Mouse (Mus musculus) lung, embryonic 14.5 days (tissue): ENCODE data around the gene Myrfl. TPM values are rescaled to one million over a fixed set of nuclear protein-coding genes. Genes with fewer than 3 reads are reported as not detected.

Experiments used
- ATAC-seq: fragments of 200-750 bp; cut with Nextera tagmentation; 2 replicates; pipeline ENCODE4 v1.8.0; 2017; ENCODE audit warnings: mild to moderate bottlenecking, moderate TSS enrichment, moderate library complexity; ENCODE audit not compliant: insufficient read depth
- DNase-seq: peaks from one replicate; pipeline ENCODE4 v3.0.0-alpha.2; 2015
- H3K27ac ChIP-seq: fragments of 300-500 bp; sonication (generic); 2 replicates; pipeline ENCODE4 v1.5.1; 2014; ENCODE audit warnings: low read depth, mild to moderate bottlenecking, moderate library complexity
- H3K27me3 ChIP-seq: fragments of 300-500 bp; sonication (generic); 2 replicates; pipeline ENCODE4 v1.6.1; 2014; ENCODE audit warnings: low read length, control low read depth; ENCODE audit not compliant: insufficient read depth
- H3K36me3 ChIP-seq: fragments of 300-500 bp; sonication (generic); 2 replicates; pipeline ENCODE4 v1.6.1; 2014; ENCODE audit warnings: control low read depth; ENCODE audit not compliant: insufficient read depth
- H3K4me1 ChIP-seq: fragments of 300-500 bp; sonication (generic); 2 replicates; pipeline ENCODE4 v1.6.1; 2014; ENCODE audit warnings: antibody characterized with exemption, control low read depth; ENCODE audit not compliant: insufficient read depth
- H3K4me2 ChIP-seq: fragments of 300-500 bp; sonication (generic); 2 replicates; pipeline ENCODE4 v1.6.1; 2014; ENCODE audit warnings: mild to moderate bottlenecking
- H3K4me3 ChIP-seq: fragments of 300-500 bp; sonication (generic); 2 replicates; pipeline ENCODE4 v1.5.1; 2014; ENCODE audit warnings: low read depth, low read length
- H3K9ac ChIP-seq: fragments of 300-500 bp; sonication (generic); 2 replicates; pipeline ENCODE4 v1.6.1; 2014
- H3K9me3 ChIP-seq: fragments of 300-500 bp; sonication (generic); 2 replicates; pipeline ENCODE4 v1.6.1; 2016; ENCODE audit warnings: low read depth, low read length, control low read depth
- CTCF ChIP-seq: IDR thresholded peaks from 2 replicates; pipeline ENCODE4 v1.5.1; 2016; ENCODE audit warnings: antibody characterized with exemption, low read depth
- WGBS: fragments of 180-500 bp; shearing (Covaris S2); extraction: QIAGEN DNeasy Blood & Tissue Kit; methylation state at CpG from one replicate; pipeline ENCODE4 v1.1.7; 2014; 5-methylcytosine and 5-hydroxymethylcytosine counted together
- polyA plus RNA-seq: library from polyadenylated mRNA; unstranded; fragments of >200 nt; fragmentation: Nextera tagmentation; extraction: Ambion mirVana; gene quantifications from 2 replicates; pipeline ENCODE4 v1.2.1, GENCODE M21; 2014

Gene Myrfl
- polyA plus RNA-seq, 1 experiment from 2014 or later = not detected

DNA sequence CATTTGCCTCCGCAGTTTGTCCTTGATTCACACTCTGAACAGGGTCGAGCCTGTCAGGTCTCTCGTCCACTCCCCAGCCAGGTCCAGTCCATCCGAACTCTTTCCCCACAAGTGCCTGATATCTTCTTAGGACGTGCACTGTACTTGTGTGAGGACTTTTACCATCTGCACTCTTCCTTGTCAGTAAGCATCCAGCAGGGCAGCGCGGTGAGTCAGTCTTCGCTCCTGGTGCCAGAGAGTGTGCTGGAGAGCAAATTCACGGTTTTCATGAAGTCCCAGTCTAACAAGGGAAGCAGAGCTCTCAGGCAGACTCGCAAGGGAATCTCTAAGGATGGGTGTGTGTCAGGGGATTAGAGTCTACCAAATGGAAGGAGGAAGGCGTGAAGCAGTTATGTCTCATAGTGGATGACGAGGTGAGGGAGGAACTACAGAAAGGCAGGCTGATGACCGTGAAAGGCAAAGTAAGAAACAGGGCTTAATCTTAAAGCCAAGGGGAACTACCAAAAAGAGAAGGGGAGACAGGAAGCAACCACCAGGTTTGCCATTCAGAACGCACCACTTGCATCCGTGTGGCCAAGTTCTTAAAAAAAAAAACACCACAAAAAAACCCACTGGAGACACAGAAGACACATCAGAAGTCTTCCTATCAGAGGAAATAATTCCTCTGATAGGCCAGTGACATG lies 34.9 kb upstream of the Myrfl start:
- H3K9ac ChIP-seq = no peak overlapping the region
- no peaks in the 10 kb centered on the region for H3K4me1 ChIP-seq
- no peak for ATAC-seq
- no peak for TF ChIP-seq CTCF
- H3K36me3 ChIP-seq = peaks cover 41% of the 10 kb centered on the region
- no peaks in the 10 kb centered on the region for H3K27me3 ChIP-seq
- no peak for DNase-seq
- no peak overlapping the region for H3K4me2 ChIP-seq
- H3K9me3 ChIP-seq = no peaks in the 10 kb centered on the region
- 79% methylated on average over 15 of the region's 15 CpGs for WGBS
- H3K27ac ChIP-seq = no peak overlapping the region
- no peak overlapping the region for H3K4me3 ChIP-seq

DNA sequence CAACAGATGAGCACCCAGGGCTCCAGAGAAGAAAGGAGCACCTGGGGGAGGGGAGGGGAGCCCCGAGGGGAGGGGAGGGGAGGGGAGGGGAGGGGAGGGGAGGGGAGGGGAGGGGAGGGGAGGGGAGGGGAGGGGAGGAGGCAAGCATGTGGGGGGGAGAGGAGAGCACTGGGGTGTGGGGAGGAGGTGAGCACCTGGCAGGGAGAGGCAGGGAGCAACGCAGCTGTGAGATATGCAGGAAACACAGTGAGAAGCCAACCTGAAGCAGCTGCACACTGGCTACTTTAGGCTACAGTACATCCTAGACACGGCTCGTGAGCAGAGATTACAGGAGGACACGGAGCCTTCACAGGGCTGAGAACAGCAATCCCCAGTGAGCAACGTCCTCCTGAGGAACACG lies 34.2 kb upstream of the Myrfl start:
- no peak for DNase-seq
- WGBS = 66% methylated on average over 6 of the region's 7 CpGs
- no peak for ATAC-seq

DNA sequence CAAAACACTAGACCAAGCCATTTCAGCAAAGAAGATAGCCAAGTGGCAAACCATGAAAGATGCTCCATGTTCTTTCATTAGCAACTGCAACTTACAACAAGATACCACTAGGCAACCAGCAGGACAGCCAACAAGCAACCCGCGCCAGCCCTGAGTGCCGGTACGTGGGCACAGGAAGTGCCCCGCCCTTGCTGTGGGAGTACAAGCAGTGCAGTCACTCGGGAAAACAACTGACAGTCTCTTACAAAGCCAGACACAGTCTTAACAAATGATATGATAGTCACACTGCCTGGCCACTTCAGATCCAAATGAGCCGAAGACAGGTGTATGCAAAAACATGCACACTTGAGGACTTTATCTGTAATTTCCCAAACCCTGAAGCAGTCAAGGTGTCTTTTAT lies 33.8 kb upstream of the Myrfl start:
- H3K4me1 ChIP-seq = no peaks in the 10 kb centered on the region
- no peak for TF ChIP-seq CTCF

More for the DNA sequence above, 34.2 kb upstream of the Myrfl start:
- no peak overlapping the region for H3K9ac ChIP-seq
- H3K27me3 ChIP-seq = no peaks in the 10 kb centered on the region
- H3K4me1 ChIP-seq = no peaks in the 10 kb centered on the region
- no peak for TF ChIP-seq CTCF
- no peak overlapping the region for H3K27ac ChIP-seq
- H3K4me3 ChIP-seq = no peak overlapping the region
- no peak overlapping the region for H3K4me2 ChIP-seq
- H3K36me3 ChIP-seq = peaks cover 40% of the 10 kb centered on the region
- no peaks in the 10 kb centered on the region for H3K9me3 ChIP-seq

DNA sequence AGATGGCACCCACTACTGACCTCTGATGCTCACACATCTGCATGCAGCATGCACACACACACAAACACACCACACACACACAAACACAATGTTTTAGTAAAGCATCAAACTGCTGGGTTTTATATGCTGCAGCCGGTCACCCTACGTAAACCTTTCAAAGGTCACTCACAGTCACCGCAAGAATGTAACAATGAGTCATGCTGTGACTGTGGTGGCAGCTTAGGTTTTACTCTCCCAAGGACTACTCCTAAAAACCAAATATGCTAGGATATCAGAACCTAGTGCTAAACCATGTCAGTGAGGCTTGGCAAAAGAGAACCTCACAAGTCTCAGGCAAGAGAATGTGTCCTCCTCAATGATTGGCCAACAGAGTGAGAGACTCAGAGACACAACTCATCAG lies 32.1 kb upstream of the Myrfl start:
- 88% methylated on average over 3 of the region's 3 CpGs for WGBS
- ATAC-seq = no peak
- no peak for DNase-seq
- TF ChIP-seq CTCF = no peak
- H3K9me3 ChIP-seq = no peaks in the 10 kb centered on the region
- H3K4me1 ChIP-seq = no peaks in the 10 kb centered on the region
- H3K9ac ChIP-seq = no peak overlapping the region
- no peak overlapping the region for H3K4me3 ChIP-seq
- H3K4me2 ChIP-seq = no peak overlapping the region
- H3K27me3 ChIP-seq = no peaks in the 10 kb centered on the region
- peaks cover 49% of the 10 kb centered on the region for H3K36me3 ChIP-seq
- H3K27ac ChIP-seq = no peak overlapping the region

More for the DNA sequence above, 33.8 kb upstream of the Myrfl start:
- Histone ChIP-seq H3K27me3 (no peaks in the 10 kb centered on the region), H3K9me3 (no peaks in the 10 kb centered on the region), H3K36me3 (peaks cover 41% of the 10 kb centered on the region), H3K4me3 (no peak overlapping the region), H3K4me2 (no peak overlapping the region), H3K9ac (no peak overlapping the region), H3K27ac (no peak overlapping the region)
- DNase-seq = no peak
- WGBS = 70% methylated on average over 7 of the region's 7 CpGs
- no peak for ATAC-seq

DNA sequence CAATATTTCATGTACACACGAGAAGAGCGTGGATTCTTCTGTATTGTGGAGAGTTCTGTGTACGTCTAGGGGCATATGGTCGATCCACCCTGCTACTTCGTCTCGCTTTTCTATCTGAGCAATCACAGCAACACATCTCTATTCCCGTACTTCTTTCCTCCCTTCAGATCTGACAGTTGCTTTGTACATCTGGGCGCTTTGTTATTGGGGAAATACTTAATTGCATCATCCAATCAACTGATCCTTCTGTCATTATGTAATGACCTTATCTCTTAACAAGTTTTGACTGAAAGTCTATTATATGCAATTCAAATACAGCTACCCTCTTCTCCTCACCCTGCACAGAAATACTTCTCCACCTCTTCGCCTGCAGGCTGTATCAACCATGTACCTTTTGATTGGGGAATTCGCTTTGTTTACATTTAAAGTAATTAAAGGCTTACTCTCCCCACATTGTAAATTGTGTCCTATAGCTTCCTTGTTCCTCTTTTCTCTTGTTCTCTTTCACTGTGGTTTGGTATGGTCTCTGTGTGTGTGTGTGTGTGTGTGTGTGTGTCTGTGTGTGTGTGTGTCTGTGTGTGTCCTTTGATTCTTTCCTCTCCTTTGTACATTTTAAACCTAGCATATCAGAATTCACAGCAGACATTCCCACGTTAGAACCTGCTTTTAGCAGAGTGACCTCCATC lies 29.9 kb upstream of the Myrfl start:
- Histone ChIP-seq H3K4me3 (no peak overlapping the region), H3K27me3 (no peaks in the 10 kb centered on the region), H3K4me2 (no peak overlapping the region), H3K4me1 (no peaks in the 10 kb centered on the region), H3K36me3 (peaks cover 46% of the 10 kb centered on the region), H3K9me3 (no peaks in the 10 kb centered on the region), H3K27ac (no peak overlapping the region), H3K9ac (no peak overlapping the region)
- ATAC-seq = no peak
- no peak for TF ChIP-seq CTCF
- WGBS = 80% methylated on average over 11 of the region's 11 CpGs
- DNase-seq = no peak

DNA sequence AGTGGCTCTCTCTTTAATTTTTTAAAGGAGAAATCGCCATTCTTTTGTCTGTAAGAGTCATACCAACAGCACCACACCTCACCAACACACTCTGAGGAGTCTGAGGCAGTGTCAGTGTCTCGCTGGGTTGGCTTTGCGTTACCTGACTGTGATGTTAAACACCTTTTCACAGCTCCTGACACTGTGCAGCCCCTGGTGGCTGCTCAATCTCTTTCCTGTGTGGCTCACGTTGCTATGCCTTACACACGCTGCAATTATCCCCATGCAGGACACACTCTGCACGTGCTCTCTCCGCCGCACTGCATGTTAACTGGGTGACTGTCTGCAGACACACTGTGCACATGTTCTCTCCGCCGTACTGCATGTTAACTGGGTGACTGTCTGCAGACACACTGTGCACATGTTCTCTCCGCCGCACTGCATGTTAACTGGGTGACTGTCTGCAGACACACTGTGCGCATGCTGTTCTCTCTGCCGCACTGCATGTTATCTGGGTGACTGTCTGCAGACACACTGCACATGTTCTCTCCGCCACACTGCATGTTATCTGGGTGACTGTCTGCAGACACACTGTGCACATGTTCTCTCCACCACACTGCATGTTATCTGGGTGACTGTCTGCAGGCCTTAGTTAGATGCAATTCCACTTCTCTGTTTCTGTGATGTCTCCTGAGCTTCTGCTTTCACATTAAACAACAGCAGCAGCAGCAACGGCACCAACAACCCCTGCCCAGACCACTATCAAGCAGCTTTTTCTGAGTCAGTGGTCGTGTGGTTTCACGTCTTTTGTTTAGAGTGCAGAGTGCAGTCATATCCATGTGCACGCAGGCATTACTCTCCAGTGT lies 27.2 kb upstream of the Myrfl start:
- Histone ChIP-seq H3K4me3 (no peak overlapping the region), H3K27ac (no peak overlapping the region), H3K4me1 (no peaks in the 10 kb centered on the region), H3K27me3 (no peaks in the 10 kb centered on the region), H3K36me3 (peaks cover 49% of the 10 kb centered on the region), H3K9ac (no peak overlapping the region), H3K4me2 (no peak overlapping the region), H3K9me3 (no peaks in the 10 kb centered on the region)
- ATAC-seq (no peak), DNase-seq (no peak)
- no peak for TF ChIP-seq CTCF
- WGBS = 92% methylated on average over 19 of the region's 19 CpGs

DNA sequence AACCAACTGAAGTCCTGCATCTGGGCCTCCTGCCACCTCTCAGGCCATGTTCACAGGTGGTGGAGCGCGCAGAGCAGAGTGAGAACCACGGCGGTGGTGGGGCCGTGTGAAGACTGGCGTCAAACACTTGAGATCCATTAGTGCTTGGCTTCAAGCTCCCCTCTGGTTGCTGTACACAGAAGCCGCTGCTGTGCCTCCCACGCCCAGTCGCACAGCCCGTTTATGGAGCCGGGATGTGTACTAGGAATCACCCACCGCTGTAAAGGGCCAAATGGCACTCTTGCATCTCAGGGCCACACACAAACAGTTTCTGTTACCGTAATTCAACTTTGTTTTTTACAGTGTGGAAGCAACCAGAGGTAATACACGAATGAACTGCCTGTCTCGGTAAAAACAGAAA lies 25.4 kb upstream of the Myrfl start:
- Histone ChIP-seq H3K9me3 (no peaks in the 10 kb centered on the region), H3K4me3 (no peak overlapping the region), H3K4me1 (no peaks in the 10 kb centered on the region), H3K27ac (no peak overlapping the region), H3K36me3 (peaks cover 45% of the 10 kb centered on the region), H3K9ac (no peak overlapping the region), H3K27me3 (no peaks in the 10 kb centered on the region), H3K4me2 (no peak overlapping the region)
- WGBS = 76% methylated on average over 15 of the region's 15 CpGs
- ATAC-seq (no peak), DNase-seq (no peak)
- no peak for TF ChIP-seq CTCF
